ENCODE assay signal across 18 mouse cellular contexts in the genomic region with DNA sequence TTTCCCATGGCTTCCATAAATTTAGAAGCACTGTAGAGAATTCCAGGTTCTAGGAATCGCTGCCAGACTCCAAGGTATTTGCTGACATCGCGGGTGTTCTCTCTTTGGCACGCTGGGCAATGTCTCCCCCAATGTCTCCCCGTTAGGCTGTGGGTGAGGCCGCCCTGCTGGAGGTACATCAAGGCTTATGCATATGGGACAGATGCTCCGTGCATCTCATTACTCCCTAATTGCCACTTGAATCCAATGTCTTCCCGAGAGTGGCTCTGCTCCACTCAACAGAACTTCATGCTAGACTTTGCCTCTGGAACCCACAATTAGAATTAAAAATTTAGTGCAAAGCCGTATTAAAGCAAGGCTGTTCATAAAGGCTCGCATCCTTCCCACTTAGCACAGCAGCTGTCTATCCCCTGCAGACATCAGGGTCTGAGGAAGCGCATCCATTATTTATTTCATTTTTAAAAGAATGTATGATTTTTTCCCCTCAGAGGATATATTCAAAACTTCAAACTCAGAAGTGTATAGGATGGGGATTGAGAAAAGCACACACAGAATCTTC.
DNase-seq lines count a peak whose midpoint lies in the region; ATAC-seq lines count a peak whose summit lies in the region.
"Had no signal": no experiment of that assay in that cellular context is flagged by ENCODE, and none has a peak within 500 bp of the region (broad histone marks: within the 10 kb centered on the region; RNA-seq: fewer than 3 reads in every experiment).

No protein-coding gene starts in this region.

- WGBS in midbrain, embryonic 14.5 days, result 31% methylated on average over 11 of the region's 11 CpGs

- peak; percentile 73 for ATAC-seq in midbrain, embryonic 14.5 days (ENCODE audit: low FRiP score, low TSS enrichment)
- ATAC-seq: intestine, embryonic 15.5 days had no signal

- no peaks in the 10 kb centered on the region for H3K9me3 ChIP-seq in midbrain, embryonic 14.5 days (ENCODE audit: control insufficient read depth, low read length)
- H3K9me3 ChIP-seq: intestine, embryonic 15.5 days; liver, embryonic 13.5 days; neural tube, embryonic 12.5 days had no signal

- H3K27me3 ChIP-seq in midbrain, embryonic 14.5 days (ENCODE audit: control insufficient read depth, insufficient read depth, low read length), result no peaks in the 10 kb centered on the region
- H3K27me3 ChIP-seq: intestine, embryonic 15.5 days; liver, embryonic 13.5 days; neural tube, embryonic 12.5 days had no signal

- H3K27ac ChIP-seq in midbrain, embryonic 14.5 days (replicated peaks; ENCODE audit: low read depth, low read length), result peak overlapping the region; percentile 37; the same call in 1 of the 2 replicates
- H3K27ac ChIP-seq: intestine, embryonic 15.5 days; liver, embryonic 13.5 days; neural tube, embryonic 12.5 days had no signal

- H3K4me2 ChIP-seq in midbrain, embryonic 14.5 days (ENCODE audit: low read length), result no peak overlapping the region
- H3K4me2 ChIP-seq: intestine, embryonic 15.5 days; liver, embryonic 13.5 days; neural tube, embryonic 12.5 days had no signal

- no peak overlapping the region for H3K9ac ChIP-seq in midbrain, embryonic 14.5 days (replicated peaks; ENCODE audit: low read length)
- H3K9ac ChIP-seq: intestine, embryonic 15.5 days; liver, embryonic 13.5 days; neural tube, embryonic 12.5 days had no signal

- peaks cover 26% of the 10 kb centered on the region for H3K4me1 ChIP-seq in midbrain, embryonic 14.5 days (ENCODE audit: control insufficient read depth, insufficient read depth, low read length)

- no peaks in the 10 kb centered on the region for H3K36me3 ChIP-seq in midbrain, embryonic 14.5 days (ENCODE audit: control insufficient read depth, insufficient read depth, low read length)
- H3K36me3 ChIP-seq: intestine, embryonic 15.5 days; liver, embryonic 13.5 days; neural tube, embryonic 12.5 days had no signal

- peak; percentile 5 for DNase-seq in embryo, embryonic 10 days (ENCODE audit: low spot score)
- no peak for DNase-seq in embryo, embryonic 11 days
- DNase-seq in right cerebral cortex, postnatal 4 days, result peak; percentile 4
- DNase-seq in right cerebral cortex, postnatal 10 days (ENCODE audit: low spot score in 2 of 2), result no peak
- DNase-seq in midbrain, embryonic 14.5 days, result peak; percentile 52
- no peak for DNase-seq in cerebellum, postnatal 4 days (ENCODE audit: low spot score in 2 of 2)
- no peak for DNase-seq in gastrocnemius, adult 8-10 months (ENCODE audit: low spot score in 2 of 2)
- DNase-seq in adrenal gland, postnatal 14 days, result no peak
- DNase-seq: adrenal gland, postnatal 25 days; cerebellum, adult 9-11 months; gastrocnemius, postnatal 10 days; heart, postnatal 10 days; kidney, postnatal 10 days; liver, embryonic 13.5 days; lung, postnatal 10 days; thymus, postnatal 4 days had no signal

- H3K4me3 ChIP-seq in midbrain, embryonic 14.5 days (replicated peaks; ENCODE audit: low read depth, low read length), result no peak overlapping the region
- H3K4me3 ChIP-seq: intestine, embryonic 15.5 days; liver, embryonic 13.5 days; neural tube, embryonic 12.5 days had no signal

Comparison
In these comparisons a context has a peak if more than half of its experiments do, and no peak if none do; other contexts are left out.
1. DNase-seq: peak in embryo, embryonic 10 days (single experiment), right cerebral cortex, postnatal 4 days (single experiment) and midbrain, embryonic 14.5 days (single experiment); none in embryo, embryonic 11 days (single experiment), right cerebral cortex, postnatal 10 days (0 of 2), cerebellum, postnatal 4 days (0 of 2), gastrocnemius, adult 8-10 months (0 of 2) and adrenal gland, postnatal 14 days (single experiment).